Mouse (Mus musculus) kidney, postnatal 14 days (tissue): ENCODE data around the gene Plxna2.

Experiments
- DNase-seq: peaks from one replicate; pipeline ENCODE4 v3.0.0; 2022; ENCODE audit warnings: mixed read lengths

Plxna2 gene

GRCm38 (mm10) chr1:194665715-194666114 is 47.7 kb downstream of the Plxna2 start:
- DNase-seq, result no peak

DNA sequence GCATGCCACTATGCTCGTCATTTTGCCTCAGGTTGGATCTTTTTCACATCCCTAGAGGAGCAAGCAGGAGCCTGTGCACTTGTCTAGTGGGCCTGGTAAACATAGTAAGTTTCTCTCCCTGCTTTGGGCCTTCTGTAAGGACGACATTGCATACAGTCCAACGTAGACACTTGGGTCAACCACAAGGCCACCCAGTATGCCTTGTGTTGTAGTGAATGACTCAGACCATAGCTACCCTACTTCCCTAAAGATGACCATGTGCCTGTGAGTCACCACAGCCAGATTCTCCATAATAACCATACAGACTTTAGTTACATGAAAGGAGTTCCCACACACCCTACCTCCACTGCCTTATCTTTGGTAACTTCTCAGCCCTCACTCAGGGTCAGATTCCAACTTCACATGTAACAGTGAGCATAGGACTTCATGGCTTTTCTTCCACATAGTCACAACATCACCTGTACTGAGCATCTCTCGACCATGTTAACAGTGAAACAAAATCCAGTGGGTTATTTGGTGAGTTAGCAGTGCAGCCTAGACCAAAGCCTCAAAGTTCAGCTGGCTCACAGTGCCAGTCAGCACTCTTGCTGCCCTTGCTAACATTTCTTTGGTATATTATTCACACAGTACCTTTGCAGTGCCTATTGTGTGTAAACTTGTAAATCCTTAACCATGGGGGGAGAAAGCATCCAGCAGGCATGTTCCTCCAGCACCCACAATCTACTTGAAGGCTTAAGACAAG is 53.9 kb downstream of the Plxna2 start:
- peak; percentile 33 for DNase-seq

DNA sequence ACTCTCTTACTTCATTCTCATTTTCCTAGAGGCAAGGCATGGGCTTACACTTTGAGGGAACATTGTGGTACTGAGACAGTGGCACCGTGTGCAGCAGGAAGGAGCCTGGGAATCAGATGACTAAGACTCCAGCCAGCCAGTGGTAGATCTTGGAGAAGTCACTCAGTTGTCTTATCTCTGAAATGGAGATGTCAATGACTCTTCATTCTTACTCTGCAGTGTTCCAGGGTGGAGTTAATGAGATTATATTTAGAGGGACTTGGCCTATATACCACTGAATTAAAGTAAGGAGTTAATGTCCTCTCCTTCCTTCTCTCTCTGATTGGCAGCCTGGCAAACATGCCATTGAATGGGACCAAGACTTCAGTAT is 54.5 kb downstream of the Plxna2 start:
- no peak for DNase-seq

- no peak for DNase-seq
Measured at GRCm38 (mm10) chr1:194673229-194673628, 55.2 kb downstream of the Plxna2 start.

DNA sequence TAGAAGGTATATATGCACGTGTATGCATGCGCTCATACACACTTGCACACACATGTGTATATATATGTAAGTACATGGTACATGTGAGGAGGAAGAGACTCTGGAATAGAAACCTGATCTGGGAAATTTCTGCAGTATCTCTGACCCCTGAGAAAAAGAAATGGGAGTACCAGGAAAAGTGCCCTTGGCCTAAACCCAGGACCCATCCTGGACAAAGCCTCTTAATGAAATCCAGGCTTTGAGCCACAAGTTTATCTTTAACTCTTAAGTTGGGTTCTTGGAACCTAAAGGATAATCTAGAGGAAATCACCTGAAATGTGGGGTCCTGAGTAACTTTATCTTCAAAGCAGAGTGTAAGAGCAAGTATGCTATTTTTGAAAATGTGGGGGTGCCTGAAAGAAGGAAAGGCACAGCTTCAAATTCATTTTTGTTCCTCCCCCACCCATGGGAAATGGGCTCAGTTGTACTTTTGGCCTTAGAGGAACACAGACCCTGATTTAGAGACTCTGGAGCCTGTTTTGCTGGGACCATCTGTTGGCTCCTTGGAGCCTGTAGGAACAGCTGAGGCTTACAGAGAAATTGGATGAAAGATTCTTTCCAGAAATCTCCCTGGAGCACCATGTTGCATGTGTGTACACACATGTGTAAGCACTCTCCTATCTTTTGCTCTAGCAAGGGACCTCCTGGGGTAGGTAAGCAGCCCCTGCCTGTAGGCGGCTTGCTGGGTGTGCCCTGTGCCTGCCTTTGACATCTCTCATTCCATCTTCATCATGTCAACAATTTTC is 57.3 kb downstream of the Plxna2 start:
- peak; percentile 55 for DNase-seq

DNA sequence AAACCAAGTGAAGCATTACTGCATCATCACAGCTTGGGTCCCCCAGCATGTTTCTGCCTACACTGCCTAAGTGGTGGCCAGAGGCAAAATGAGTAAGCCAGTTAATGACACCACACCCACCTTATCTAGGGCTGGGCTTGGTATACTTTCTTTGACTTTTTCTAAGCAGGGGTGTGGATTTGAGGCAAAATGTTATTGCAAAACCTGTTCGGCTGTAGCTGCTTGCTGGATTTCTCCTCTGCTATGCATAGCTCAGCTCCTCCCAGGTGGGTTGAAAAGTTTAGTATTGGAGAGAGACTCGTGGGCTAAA is 57.8 kb downstream of the Plxna2 start:
- no peak for DNase-seq

DNA sequence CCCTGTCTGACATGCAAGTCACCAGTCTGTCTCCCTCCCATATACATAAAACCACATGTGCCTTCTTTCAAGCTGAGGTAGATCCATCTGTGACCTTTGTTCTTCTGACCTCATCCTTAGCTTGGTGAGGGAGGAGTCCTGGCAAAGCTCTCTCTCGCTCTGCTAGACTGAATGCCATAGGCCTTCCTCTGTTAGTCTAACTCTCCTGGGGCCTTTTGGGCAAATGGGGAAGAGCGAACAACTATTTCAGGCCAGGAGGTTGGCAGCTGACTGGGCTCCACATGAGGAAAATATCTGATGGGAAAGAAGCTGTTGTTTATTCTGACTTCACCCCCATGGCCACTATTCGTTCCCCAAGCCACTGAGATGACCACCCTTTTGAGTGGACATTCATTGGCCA is 59.9 kb downstream of the Plxna2 start:
- DNase-seq, result peak; percentile 65

DNA sequence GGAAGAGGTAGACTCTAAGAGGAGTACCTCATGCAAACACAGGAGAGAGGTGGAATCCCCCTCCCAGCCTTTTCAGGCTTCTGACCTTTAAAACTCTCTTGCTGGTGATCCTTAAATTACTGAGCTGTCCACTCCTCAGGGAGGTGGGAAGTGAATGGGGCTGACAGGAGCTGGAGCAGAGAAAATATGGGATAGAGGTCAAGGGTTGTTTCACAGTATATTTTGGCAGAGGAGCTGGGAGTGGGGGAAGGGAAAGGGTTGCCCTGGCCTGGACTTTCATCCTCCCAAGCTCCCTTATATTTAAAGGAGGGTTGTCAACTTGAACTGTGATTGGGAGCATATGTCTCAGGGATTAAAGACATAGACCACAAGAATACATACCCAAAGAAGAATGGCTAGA is 61.1 kb downstream of the Plxna2 start:
- peak; percentile 51 for DNase-seq

DNA sequence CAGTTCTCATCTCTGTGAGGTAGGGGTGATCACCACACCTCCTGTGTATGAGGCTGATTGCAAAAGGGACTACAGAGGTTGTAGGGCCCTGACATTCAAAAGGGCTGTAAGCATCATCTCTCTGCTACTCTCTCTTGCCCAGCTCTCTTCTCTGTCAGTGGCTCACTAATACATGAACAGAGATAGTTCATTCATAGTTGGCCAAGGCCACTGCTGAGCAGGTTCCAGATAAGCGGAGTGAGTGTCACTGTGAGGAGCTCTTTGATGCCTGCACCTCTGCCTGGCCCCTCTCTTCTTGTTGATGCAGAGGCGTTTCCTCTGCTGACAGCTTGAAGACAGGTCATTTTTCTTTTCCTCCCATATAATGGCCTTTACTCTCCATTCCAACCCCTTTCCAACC is 62.1 kb downstream of the Plxna2 start:
- DNase-seq, result no peak

DNA sequence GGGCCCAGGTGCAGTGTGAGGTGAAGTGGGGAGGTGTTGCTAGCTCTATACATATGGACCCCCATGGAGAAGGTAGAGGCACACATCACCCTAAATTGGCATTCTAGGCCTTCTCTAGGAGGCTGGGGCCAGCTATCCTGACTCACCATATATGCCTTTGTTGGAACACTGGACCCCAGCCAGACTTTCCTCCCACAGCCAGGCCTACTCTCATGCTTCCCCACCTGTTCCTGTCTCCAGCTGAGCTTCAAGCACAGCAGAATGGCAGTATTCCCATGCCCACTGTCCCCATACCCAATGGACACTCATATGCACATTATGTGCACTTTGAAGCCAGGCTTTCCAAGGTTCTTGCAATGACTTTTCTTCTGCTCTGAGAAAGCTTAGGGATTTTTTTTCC is 64.0 kb downstream of the Plxna2 start:
- no peak for DNase-seq

DNA sequence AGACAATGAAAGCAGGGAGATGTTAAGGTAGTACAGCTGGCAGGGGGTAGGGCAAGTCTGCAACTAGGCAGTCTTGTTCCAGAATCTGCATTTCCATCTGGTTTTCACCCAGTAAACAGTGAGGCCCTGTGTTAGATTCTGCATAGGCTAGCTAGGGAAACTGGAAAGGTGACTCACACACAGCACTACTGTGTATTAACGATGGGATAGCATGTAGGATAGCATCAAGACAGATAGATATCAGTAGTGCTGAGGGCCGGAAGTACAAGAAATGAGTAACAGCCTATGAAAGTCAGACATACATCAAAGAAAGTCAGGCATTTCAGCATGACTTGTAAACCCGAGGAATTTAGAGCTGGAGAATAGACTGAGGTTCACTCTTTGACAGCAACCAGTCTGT is 65.1 kb downstream of the Plxna2 start:
- no peak for DNase-seq

DNA sequence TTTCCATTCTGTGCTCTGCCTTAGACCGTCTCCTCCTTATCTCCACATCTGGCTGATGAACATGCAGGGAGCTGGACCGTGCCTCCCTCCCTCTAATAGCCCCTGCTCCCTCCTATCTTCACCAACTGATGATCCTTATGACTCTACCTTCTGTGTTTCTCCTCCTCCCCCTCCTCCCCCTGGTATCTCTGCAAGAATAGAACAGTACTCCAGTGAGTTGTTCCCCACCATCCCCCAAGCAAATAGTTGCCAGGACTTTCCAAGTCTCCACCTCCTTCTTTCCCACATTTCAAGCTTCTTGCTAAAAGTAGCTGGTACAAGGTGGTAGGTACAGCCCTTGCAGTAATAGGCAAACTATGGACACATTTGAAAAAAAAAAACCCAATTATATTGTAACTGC is 67.9 kb downstream of the Plxna2 start:
- DNase-seq, result no peak

DNA sequence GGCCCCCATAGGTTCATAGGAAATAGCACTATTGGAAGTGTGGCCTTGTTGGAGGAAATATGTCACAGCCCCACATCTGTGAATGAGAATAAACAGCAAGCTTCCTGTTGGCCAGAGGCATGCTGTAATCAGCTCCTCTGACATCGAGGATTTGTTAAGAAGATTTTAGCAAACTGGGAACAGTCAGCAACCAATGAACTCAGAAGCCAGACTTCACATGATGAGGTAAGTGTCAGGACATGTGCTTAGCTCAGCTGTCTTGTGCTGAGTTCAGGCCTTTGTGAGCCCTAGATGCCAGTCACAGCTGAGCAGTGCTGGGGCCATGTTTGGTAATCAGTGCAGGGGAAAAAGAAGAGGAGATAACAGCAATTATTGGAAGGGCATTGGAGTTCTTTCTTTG is 69.7 kb downstream of the Plxna2 start:
- DNase-seq, result no peak

DNA sequence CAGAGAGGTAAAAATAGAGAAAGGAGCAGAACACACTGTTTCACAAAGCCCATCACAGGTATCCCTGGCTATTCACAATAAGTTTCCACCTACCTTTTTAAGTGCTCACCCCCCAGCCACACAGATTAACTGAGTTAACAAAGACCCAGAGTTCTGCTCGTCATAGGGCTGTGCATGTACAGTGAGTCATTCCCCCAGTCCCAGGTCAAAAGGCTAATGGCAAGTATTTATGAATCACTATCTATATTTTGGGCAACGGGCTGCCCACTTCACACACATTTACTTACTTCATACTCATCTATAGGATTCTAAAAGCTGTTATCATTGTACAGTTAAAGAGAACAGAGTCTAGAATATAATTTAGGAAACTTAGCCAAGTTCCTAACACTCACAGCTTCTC is 70.1 kb downstream of the Plxna2 start:
- DNase-seq, result no peak

- no peak for DNase-seq
Measured at GRCm38 (mm10) chr1:194693063-194693462, 75.0 kb downstream of the Plxna2 start.

- DNase-seq, result no peak
Measured at GRCm38 (mm10) chr1:194693488-194693887, 75.5 kb downstream of the Plxna2 start.

DNA sequence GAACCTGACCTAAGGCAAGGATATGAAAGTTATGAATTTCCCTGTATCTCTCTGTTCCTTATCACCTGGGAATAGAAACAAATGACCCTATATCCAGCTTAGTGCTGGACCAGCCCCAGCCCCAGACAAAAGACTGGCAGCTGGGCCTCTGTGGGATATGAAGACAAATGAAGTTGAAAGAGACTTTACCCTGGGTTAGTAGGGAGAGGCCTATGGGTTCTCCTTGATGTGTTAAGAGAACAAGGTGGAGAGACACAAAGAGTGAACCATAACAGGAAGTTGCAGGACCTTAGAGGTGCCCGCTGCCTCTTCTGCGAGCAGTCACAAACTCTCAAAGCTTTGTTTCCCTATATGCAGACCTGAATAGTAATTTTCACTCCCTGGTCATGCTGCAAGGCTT is 76.8 kb downstream of the Plxna2 start:
- no peak for DNase-seq

- peak; percentile 7 for DNase-seq
Measured at GRCm38 (mm10) chr1:194697439-194697838, 79.4 kb downstream of the Plxna2 start.

DNA sequence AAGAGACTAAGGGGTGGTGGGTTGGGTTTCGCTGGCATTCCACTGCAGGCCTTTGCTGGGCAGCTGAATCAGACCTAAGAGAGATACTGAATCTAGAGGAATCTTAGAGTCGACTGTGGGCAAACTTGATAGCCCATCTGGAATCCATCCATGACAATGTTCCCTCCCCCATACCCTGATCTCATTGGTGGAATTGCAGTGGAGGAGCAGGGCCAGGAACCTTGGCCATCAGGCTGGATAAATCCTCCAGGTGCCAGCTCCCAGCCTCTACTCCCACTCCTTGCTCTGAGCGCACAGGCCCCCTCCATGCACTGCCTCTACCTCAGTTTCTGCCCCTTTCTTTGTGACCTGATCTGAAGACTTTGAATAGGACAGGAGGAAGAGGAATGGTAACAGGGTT is 81.3 kb downstream of the Plxna2 start:
- no peak for DNase-seq

DNA sequence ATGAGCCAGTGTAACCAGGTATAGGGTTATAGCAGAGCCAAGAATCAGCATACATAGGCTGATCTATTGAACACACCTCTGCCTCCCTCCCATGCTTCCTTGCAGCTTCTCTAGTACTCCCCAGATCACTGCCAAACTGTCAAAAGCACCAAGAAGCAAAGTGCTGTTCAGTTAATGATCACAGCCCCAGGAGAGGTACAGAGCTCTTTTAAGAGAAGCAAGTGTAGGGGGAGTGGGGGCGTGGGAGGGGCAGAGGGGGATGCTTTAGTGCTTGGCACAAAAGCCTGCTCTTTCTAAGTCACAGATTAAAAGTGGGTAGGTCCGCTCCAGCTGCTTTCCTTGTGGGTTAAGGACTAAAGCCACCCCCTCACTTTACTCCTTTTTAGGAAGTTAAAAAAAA is 85.2 kb downstream of the Plxna2 start:
- no peak for DNase-seq

DNA sequence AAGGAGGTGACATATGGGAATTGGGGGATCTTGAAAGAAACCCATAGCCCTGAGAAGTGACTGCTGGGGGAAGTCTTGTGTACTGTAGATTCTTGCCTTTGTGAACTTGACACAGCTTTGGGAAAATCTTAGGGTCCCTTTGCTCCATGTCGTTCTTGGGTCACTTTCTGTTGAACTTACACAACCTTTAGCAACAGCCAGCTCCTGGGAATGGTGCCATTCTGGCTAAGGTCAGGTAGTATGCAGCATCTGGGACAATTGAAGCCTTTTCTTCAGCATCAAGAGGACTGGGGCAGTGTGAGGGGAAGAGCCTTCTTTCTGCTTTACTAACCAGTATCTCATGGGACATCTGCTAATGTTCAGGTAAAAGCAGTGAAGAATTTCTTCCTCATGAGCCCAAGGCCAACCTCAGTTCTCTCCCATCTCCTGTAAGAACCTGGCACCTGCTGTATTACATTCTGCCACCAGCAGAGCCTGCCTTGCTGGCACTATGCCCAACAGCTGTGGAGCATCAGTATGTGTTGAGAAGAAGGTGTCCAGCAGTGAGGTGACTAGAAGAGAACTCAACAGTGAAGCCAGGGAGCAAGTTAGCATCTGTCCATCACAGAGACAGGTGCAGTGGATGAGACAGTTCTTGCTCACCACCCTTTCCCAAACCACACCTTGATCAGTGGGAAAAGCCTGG is 86.3 kb downstream of the Plxna2 start:
- DNase-seq, result peak; percentile 9

DNA sequence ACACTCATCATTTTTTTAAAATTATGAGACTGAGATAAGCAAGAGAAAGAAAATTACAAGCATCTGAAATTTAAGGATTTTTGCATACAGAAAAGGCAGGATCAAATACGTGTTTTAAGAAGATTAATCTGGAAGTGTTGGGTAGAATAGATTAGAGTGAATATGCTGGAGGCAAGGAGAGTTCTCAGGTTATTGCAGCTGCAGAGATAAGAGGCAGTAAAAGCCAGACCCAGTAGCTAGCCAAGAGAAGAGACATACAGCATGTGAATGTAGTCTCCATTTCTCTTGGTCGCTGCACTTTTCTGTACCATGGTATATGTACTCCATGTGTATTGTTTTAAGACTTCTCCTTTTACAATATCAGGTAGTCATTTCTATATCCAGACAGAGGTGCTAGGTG is 88.5 kb downstream of the Plxna2 start:
- no peak for DNase-seq

GRCm38 (mm10) chr1:194712373-194712772 is 94.4 kb downstream of the Plxna2 start:
- no peak for DNase-seq
